Mouse (Mus musculus): ENCODE measurements around the gene Tmem200a.

The Tmem200a gene

DNA sequence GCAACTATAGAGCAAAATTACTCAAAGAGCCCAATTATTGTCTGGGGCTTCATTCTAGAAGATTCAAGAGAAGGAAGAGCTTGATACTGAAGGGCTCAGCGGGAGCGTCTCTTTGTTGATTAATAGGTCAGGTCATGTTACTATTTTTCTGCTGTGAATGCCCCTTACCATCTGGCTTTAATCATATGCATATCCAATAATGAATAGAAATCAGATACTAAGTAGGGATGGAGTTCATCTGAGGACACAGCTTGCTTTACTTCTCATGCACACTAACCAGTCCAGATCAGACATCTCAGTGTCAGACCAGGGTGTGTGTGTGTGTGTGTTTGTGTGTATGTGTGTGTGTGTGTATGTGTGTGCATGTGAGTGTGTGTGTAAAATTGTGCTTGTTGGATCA, 201.1 kb downstream of the Tmem200a start:
- DNase-seq (ENCODE audit: low spot score): no peak

GRCm38 (mm10) chr10:25876809-25877208, 202.0 kb downstream of the Tmem200a start:
- no peak for DNase-seq (ENCODE audit: low spot score)

DNA sequence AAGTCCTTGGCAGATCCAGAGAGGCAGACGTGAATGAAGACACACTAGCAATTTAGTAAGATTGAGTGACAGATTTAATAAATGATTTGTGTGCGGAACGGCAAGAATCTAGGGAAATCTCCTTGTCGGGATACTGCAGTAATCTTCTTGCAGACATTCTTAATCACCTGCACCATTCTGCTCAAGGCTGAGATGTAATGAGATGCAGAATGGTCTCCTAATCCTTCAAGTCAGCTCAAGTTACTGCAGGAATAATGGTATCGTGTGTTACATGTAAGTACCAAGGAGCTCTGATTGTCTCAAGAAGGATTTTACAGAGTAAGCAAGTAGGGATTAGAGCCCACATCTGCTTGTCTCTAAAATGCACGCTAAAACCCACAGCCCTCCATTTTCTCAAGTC, 210.1 kb downstream of the Tmem200a start:
- DNase-seq (ENCODE audit: low spot score): no peak
